Mouse (Mus musculus) CH12.LX (cell line): ENCODE measurements at regions not wholly inside any gene's neighbourhood (a gene's known extent, or its start where the extent isn't known, plus 50 kb on each side); places are given as distances from the start of the nearest gene placed in this dataset.

Experiments
- BHLHE40 ChIP-seq: IDR thresholded peaks from 2 replicates; pipeline ENCODE4 v1.6.1; 2011; ENCODE audit warnings: mild to moderate bottlenecking, low read depth, low read length, improper control_type of control experiment
- CTCF ChIP-seq, 2 experiments: IDR thresholded peaks in 1 of 2; conservative IDR thresholded peaks in 1 of 2; 2 replicates each; pipeline ENCODE4 v1.5.1; 2011 to 2012; ENCODE audit warnings: low read depth in 2 of 2, low read length in 2 of 2, improper control_type of control experiment in 1 of 2, inconsistent platforms in 1 of 2, mild to moderate bottlenecking in 1 of 2, moderate library complexity in 1 of 2
- ETS1 ChIP-seq: conservative IDR thresholded peaks from 2 replicates; pipeline ENCODE4 v1.6.1; 2012; ENCODE audit warnings: low read depth, mild to moderate bottlenecking, inconsistent platforms, low read length, improper control_type of control experiment, moderate library complexity
- GABPA ChIP-seq: IDR thresholded peaks from 2 replicates; pipeline ENCODE4 v1.6.1; 2012; ENCODE audit warnings: low read depth, low read length, improper control_type of control experiment, inconsistent platforms; ENCODE audit not compliant: insufficient replicate concordance
- PAX5 ChIP-seq: IDR thresholded peaks from 2 replicates; pipeline ENCODE4 v1.6.1; 2012; ENCODE audit warnings: low read length, inconsistent platforms, mixed read lengths
- POLR2A ChIP-seq: IDR thresholded peaks from 2 replicates; pipeline ENCODE4 v1.6.1; 2011; ENCODE audit warnings: low read depth, mild to moderate bottlenecking, improper control_type of control experiment, low read length
- USF2 ChIP-seq: conservative IDR thresholded peaks from 2 replicates; pipeline ENCODE4 v1.6.1; 2011; ENCODE audit warnings: low read depth, low read length, improper control_type of control experiment

DNA sequence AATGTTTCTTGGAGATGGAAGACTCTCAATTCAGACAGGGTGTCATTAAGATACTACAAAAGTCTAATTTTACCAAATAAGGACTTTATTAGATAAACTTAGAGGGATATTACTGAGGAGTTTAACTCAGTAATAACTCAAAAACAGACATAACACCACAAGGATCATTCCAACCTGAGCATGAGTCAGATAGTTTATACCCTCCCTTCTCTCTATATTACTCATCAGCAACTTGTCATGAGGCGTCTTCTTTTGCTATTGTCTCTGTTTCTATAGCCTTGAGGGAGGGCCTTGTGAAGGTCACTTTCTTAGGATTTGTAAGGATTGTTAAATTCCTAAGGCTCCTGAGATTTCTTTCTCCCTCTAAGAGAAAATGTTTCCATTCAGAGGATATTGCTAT, 307.8 kb downstream of the Tecrl start:
- TF ChIP-seq POLR2A (no peak), ETS1 (no peak), GABPA (no peak), BHLHE40 (no peak), USF2 (no peak), CTCF (conservative IDR thresholded peaks at IDR 0.05 in 1 of 2, IDR thresholded peaks at IDR 0.05 in 1 of 2; ENCODE audit: low read depth in 2 of 2, low read length in 2 of 2) (no peak), PAX5 (no peak)
